Comparison of ENCODE assay signal across 8 mouse cellular contexts in genomic region chr4:123139513-123140154, GRCm38 (mm10). TPM values are rescaled to one million over a fixed set of nuclear protein-coding genes. Genes with fewer than 3 reads are reported as not detected.
A peak's percentile ranks its signal among the peaks of the same experiment; 100 is the strongest.
DNase-seq lines count a peak whose midpoint lies in the region; ATAC-seq and TF ChIP-seq lines count a peak whose summit lies in the region.

Gene Ppie, minus strand, starts transcription at chr4:123139951.

- H3K9ac ChIP-seq in embryonic facial prominence, embryonic 12.5 days: peak within 1 kb of the TSS; percentile 64
- H3K9ac ChIP-seq in limb, embryonic 14.5 days (ENCODE audit: low read depth, low read length, severe bottlenecking): peak within 1 kb of the TSS; percentile 67
- H3K9ac ChIP-seq in midbrain, postnatal 0 days (replicated peaks; ENCODE audit: low read length, poor library complexity, severe bottlenecking): peak within 1 kb of the TSS; percentile 55

- peak; percentile 63; the same call in 1 of the 2 replicates for TF ChIP-seq POLR2A in limb, embryonic 14.5 days (IDR thresholded peaks at IDR 0.05; ENCODE audit: borderline replicate concordance, extremely low read depth, insufficient read depth, insufficient read length)

- peak within 1 kb of the TSS; percentile 88 for H3K4me2 ChIP-seq in embryonic facial prominence, embryonic 12.5 days (replicated peaks)
- H3K4me2 ChIP-seq in limb, embryonic 14.5 days (replicated peaks; ENCODE audit: low read depth, low read length, severe bottlenecking): peak within 1 kb of the TSS; percentile 88
- peak within 1 kb of the TSS; percentile 85 for H3K4me2 ChIP-seq in midbrain, postnatal 0 days (ENCODE audit: low read depth, low read length, poor library complexity, severe bottlenecking)

- peak; percentile 95 for DNase-seq in 3134 (ENCODE audit: extremely low read depth, insufficient read length, low spot score)
- DNase-seq in adrenal gland, postnatal 25 days: peak; percentile 87
- peak; percentile 97 for DNase-seq in heart, adult 11 months
- DNase-seq in kidney, adult 18-20 months: peak; percentile 85
- peak; percentile 89 for DNase-seq in limb, embryonic 14.5 days (ENCODE audit: low spot score)
- DNase-seq in midbrain, postnatal 0 days (ENCODE audit: low spot score): peak; percentile 92
- DNase-seq in spleen, postnatal 14 days (ENCODE audit: low spot score in 2 of 2): peak; percentile 42 to 63

- ATAC-seq in embryonic facial prominence, embryonic 12.5 days (ENCODE audit: insufficient number of reproducible peaks, insufficient read depth, low FRiP score, low TSS enrichment): peak; percentile 93
- peak; percentile 99 for ATAC-seq in limb, embryonic 14.5 days (ENCODE audit: low FRiP score, low read depth)
- ATAC-seq in midbrain, postnatal 0 days (ENCODE audit: low FRiP score): peak; percentile 95

- H3K36me3 ChIP-seq in embryonic facial prominence, embryonic 12.5 days: peaks cover 19% of the 10 kb centered on the region
- H3K36me3 ChIP-seq in limb, embryonic 14.5 days (ENCODE audit: control insufficient read depth, insufficient read depth, low read length): peaks cover 17% of the 10 kb centered on the region
- H3K36me3 ChIP-seq in midbrain, postnatal 0 days (ENCODE audit: insufficient read depth, low read length): peaks cover 3% of the 10 kb centered on the region; the same call in 1 of the 2 replicates

- peak; percentile 51 for TF ChIP-seq CTCF in midbrain, postnatal 0 days (IDR thresholded peaks at IDR 0.05)

- H3K27me3 ChIP-seq in embryonic facial prominence, embryonic 12.5 days: no peaks in the 10 kb centered on the region
- no peaks in the 10 kb centered on the region for H3K27me3 ChIP-seq in limb, embryonic 14.5 days (ENCODE audit: control insufficient read depth, insufficient read depth, low read length)
- H3K27me3 ChIP-seq in midbrain, postnatal 0 days (ENCODE audit: insufficient read depth, low read length): no peaks in the 10 kb centered on the region

- H3K4me3 ChIP-seq in embryonic facial prominence, embryonic 12.5 days: peak within 1 kb of the TSS; percentile 59
- H3K4me3 ChIP-seq in limb, embryonic 14.5 days (replicated peaks; ENCODE audit: low read length): peak within 1 kb of the TSS; percentile 66
- H3K4me3 ChIP-seq in midbrain, postnatal 0 days (ENCODE audit: low read depth, low read length): peak within 1 kb of the TSS; percentile 58

- WGBS in embryonic facial prominence, embryonic 12.5 days: under 1% methylated on average over 34 of the region's 34 CpGs
- under 1% methylated on average over 34 of the region's 34 CpGs for WGBS in limb, embryonic 14.5 days
- under 1% methylated on average over 34 of the region's 34 CpGs for WGBS in midbrain, postnatal 0 days

- peaks cover 12% of the 10 kb centered on the region for H3K4me1 ChIP-seq in embryonic facial prominence, embryonic 12.5 days
- H3K4me1 ChIP-seq in limb, embryonic 14.5 days (ENCODE audit: control insufficient read depth, insufficient read depth, low read length): peaks cover 11% of the 10 kb centered on the region
- peaks cover 7% of the 10 kb centered on the region; the same call in 1 of the 2 replicates for H3K4me1 ChIP-seq in midbrain, postnatal 0 days (ENCODE audit: insufficient read depth, low read length)

- peak within 1 kb of the TSS; percentile 91 for H3K27ac ChIP-seq in embryonic facial prominence, embryonic 12.5 days
- peak within 1 kb of the TSS; percentile 88 for H3K27ac ChIP-seq in limb, embryonic 14.5 days (replicated peaks; ENCODE audit: low read depth, low read length)
- H3K27ac ChIP-seq in midbrain, postnatal 0 days (ENCODE audit: low read depth, low read length): peak within 1 kb of the TSS; percentile 79

- no peaks in the 10 kb centered on the region for H3K9me3 ChIP-seq in embryonic facial prominence, embryonic 12.5 days
- H3K9me3 ChIP-seq in limb, embryonic 14.5 days (ENCODE audit: control insufficient read depth, low read length): no peaks in the 10 kb centered on the region
- H3K9me3 ChIP-seq in midbrain, postnatal 0 days (ENCODE audit: low read length): no peaks in the 10 kb centered on the region

RNA-seq across cellular contexts. Expression of gene Ppie, which starts in this region (rescaled TPM):
- total RNA-seq in adrenal gland, postnatal 25 days (2021): 44.3 and 49.8 TPM in 2 replicates
- polyA plus RNA-seq in embryonic facial prominence, embryonic 12.5 days (2016; fragmentation: Nextera tagmentation; extraction: Ambion mirVana): 108 and 110 TPM in 2 replicates
- polyA plus RNA-seq in limb, embryonic 14.5 days (2012; rRNA removed): 46.0 and 57.6 TPM in 2 replicates
- polyA plus RNA-seq in limb, embryonic 14.5 days (2014; fragmentation: Nextera tagmentation; extraction: Ambion mirVana): 93.9 and 96.4 TPM in 2 replicates
- 17.7 and 28.1 TPM in 2 replicates for total RNA-seq in midbrain, postnatal 0 days (2014; rRNA removed)
- polyA plus RNA-seq in midbrain, postnatal 0 days (2015; fragmentation: Nextera tagmentation; extraction: Ambion mirVana): 41.7 and 41.9 TPM in 2 replicates

Comparison
In these comparisons a context has a peak if more than half of its experiments do, and no peak if none do; other contexts are left out.
1. Peak in every context shown above with its lines: DNase-seq, ATAC-seq, H3K4me3 ChIP-seq and H3K27ac ChIP-seq.